Mouse (Mus musculus) megakaryocyte-erythroid progenitor cell, adult 5-6 weeks (primary cell): ENCODE results near the gene Ngfr. TPM values are rescaled to one million over a fixed set of nuclear protein-coding genes. Genes with fewer than 3 reads are reported as not detected.

Experiments
- ATAC-seq: replicated peaks from 2 replicates; pipeline ENCODE4 v1.8.0; 2016; ENCODE audit warnings: mild to moderate bottlenecking, inconsistent platforms; ENCODE audit not compliant: severe bottlenecking, poor library complexity, low FRiP score, low TSS enrichment
- total RNA-seq, 2 experiments: library from RNA; stranded (forward) in 1 of 2; stranded (reverse) in 1 of 2; fragments of 200-1000, 215-1000 nt in 1 of 2; fragments of >200 nt in 1 of 2; fragmentation: Nextera tagmentation in 1 of 2; gene quantifications; 2 replicates each; pipeline ENCODE4 v1.2.3; 2014 to 2017

Ngfr gene
- total RNA-seq, 2 experiments from 2014 or later, result not detected

DNA sequence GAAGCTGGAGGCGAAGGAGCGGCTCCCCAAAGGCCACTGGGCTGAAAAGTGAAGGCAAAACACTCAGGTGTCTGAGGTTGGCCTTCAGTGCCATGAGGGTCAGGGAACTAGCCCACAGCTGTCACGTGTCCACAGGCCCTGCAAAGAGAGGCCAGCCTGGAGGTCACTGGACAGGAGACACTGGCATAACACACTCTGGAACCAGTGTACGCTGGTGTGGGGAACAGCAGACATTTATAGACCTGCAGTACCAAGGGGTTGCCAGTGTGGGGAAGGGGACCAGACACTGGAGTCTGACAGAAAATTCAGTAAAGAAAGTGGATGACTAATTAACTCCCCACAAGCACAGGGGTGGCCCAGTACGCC lies 8.6 kb upstream of the Ngfr start:
- ATAC-seq, result no peak

DNA sequence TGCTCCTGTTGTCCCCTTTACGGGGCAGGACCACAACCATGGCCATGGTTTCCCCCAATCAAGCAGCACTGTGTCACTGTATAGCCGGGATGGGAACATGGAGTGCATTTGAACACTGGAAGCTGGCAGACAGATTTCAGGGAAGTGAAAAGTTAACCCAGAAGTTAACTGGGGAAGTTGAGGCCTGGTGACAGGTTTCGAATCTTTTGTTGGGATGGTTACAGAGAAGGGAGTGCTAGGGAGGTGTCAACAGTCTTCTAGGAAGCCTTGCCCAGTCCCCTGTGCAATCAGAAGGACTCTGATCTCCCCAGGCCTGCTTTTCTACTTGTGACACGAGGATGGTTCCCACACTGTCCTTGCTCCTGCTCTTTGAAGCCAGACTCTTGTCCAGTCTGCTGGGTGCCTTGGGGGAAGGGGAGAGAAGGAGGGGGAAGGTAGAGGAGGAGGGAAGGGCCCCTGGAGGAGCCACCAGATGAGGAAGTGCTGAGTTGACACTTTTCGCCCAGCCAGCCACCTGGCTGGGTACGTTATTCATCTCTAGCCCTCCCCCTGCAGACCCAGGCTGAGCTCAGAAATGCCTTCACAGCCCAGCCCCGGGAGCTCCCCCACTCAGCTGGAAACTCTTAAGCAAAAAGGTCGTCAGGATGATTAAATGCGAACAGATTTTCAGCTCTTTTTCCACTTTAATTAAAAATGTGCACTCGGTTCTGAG lies 8.1 kb upstream of the Ngfr start:
- no peak for ATAC-seq

DNA sequence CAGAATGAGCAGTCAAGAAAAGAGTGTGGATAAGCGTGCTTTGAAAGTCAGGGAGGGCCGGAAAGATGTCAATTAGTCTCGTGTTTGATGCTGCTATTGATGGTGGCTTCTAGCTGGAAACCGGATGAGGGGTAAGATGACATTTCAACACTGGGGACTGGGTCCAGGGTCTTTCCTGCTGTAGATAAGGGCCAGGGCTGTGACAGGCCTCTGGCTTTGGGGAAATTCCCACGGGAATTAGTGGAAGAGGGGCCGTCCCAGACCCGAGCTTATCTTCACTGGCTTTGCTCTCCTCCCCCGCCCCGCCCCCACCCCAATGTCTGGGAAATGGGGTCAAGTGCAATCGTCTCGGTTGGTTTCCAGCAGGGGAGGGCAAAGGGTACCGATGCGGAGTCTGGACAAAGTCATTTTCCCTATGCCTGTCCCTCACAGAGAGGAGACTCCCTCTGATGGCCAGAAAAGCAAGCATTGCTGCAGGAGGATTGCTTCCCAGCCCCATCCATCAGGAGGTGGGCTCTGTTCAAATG lies 7.2 kb upstream of the Ngfr start:
- ATAC-seq, result no peak

DNA sequence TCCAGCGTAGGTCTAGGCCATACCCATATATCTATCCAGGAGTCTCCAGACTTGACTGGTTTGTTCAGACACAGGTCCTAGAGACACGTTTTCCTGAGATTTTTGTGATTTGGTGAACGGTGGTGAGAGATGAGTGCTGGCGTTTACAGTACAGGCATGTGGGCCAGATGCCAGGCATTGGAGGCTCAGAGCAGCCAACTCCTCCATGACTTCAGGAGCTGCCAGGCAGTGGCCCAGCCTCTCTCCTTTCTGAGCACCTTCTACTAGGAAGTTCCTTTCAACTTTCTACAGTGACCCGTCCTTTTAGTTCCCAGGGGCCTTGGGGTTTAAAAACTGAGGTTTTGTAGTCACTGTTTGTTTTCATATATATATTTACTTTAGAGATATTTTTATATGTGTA lies 6.0 kb upstream of the Ngfr start:
- ATAC-seq, result no peak

DNA sequence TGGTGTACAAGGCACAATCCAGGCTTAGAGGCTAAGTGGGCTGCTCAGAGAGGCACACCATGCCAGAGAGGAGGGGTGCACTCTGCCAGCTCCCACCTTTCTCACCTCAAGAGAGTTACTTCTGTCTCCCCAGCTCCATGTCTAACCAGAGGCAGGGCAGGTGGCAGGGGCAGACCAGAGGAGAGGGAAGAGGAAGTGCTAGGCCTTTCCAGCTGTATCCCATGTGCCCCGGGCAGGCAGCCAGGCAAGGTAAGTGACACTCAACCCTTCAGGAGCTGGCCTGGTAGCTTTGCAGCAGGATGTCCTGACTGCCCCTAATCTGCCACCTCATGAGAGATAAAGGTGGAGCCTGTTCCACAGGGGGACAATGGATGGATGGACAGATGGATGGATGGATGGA lies 5.2 kb upstream of the Ngfr start:
- no peak for ATAC-seq

DNA sequence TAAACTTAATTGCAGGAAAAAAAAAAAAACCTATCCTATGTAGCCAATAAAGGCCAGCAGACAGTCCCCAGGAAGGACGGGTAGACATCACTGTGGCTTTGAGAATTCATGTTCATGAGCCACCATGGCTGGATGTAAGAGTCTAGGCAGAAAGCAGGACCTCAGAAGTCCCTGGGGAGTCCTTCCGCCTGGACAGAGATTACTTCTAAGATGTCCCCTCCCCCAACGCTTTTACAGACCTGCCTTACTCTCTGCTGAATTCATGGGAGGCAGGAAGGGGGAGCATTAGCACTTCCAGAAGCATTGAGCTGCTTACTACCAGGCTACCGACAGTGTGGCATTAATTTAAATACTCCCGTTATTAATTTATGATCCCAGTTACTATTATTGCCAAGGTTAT lies 1.7 kb upstream of the Ngfr start:
- no peak for ATAC-seq

DNA sequence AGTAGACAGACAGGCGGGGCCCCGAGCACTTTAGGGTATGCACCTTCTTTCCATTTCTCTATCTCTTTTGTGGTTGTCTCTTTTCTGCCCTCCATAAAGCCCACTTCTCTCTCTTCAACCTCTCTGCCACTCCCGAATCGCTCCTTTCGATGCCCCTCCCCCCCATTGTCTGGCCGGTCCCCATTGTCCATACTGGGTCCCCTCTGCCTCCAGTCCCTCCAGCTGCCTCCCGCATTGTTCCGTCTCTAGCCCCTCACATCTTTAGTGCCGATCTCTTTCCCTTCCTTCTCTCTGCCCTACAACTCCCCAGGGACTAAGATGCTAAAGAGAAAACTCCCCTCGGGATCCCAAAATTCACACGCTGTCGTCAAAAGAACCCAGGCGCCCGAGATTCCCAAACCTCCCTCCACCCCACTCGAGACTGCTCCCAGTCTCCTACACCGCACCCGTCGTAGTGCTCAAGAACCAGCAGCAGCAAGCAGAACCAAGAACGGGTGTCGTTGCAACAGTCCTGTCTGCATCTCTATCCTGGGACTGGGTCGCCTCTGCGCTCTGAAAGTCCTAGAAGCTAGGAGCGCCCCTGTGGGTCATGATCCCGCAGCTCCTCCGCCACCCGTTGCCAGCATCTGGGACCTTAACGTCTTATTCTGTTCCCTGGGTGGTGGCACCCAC lies 648 bp downstream of the Ngfr start:
- ATAC-seq, result no peak

DNA sequence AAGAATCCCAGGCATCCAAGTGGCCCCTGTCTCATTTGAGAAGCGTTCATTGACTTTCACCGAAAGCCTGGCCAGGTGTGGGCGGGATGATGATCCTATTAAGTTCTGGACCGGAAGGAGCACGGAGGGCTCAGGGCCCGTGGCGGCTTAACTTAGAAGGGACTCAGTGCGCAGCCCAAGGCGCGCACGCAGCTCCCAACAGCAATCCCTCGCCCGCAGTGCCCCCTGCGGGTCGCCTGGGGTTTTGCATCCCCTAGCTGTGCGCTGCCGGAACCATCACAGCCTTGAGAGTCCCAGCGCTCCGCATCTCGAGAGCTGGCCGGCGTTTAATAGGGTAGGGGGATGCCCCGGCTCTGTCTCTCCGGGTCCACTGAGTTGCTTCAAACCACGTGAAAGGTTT lies 1.4 kb downstream of the Ngfr start:
- ATAC-seq, result peak; percentile 70

DNA sequence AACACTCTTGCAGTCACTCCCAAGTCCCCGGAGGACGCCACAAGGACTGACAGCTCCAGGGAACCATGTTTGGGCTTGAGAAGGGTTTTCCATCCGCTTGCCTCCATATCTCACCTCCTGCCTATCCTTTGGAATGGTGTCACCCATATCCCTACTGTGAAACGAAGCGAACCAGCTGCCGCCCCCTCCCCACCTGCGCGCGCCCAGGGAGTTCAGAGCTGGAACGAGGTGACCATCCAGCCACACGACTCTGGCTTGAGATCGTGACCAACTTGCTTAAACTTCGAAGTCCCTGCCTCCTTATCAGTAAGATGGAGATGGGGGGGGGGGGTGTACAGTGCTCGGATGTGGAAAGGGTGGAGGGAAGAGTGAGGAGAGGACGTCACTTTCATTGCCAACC lies 1.9 kb downstream of the Ngfr start:
- ATAC-seq, result no peak

DNA sequence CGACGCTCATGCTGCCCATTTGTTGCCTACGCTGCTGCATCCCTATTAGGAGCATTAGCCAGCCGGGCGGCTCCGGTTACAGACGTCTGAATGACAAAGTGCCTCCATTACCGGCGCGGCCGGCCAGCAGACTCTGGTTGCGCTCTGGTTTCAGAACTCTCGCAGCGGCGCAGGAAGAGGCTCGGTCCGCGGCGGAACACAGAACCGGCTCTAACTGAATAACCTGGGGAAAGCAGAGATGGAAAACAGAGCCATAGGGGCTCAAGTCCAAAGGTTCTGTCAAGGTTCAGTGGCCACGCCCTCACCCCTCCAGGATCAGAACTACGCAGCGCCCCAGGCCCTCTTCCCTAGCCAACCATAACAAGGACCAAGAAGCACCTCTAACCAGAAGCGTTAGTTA lies 2.3 kb downstream of the Ngfr start:
- no peak for ATAC-seq

DNA sequence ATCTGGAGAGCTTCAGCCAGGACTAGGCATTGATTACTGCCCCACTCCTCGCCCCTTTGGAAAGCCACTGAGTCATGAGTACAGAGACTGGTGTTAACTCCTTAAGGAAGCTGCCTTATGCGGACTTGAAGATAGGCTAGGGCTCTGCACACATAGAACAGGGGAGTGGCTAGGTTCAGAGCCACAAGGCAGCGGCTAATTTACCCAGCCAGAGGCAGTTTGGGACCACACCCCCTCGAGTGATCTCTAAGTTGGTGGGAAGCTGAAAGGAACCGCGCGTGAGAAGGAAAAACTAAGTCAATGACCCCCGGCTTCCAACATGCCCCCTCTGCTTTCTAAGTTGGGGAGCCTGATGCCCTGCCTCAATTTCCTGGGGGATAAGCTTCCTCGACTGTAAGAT lies 2.9 kb downstream of the Ngfr start:
- ATAC-seq, result no peak

DNA sequence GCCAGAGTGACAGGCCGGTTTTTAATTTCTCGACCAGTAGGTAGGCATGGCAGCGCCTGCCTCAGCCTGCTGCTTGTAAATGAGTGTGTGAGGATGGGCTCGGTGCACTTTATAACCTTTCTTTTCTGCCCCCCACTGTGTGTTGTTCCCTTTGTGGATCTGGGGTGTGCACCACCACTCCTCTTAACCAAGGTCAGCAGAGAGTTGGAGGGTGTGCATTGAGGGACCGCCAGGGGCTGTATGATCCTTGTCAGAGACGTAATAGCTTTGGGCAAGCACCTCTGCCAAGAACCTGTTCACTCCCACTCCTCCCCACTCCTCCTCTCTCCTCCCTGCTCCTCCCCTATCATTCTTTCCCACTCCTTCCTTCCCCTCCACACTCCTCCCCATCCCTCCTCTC lies 4.1 kb downstream of the Ngfr start:
- ATAC-seq, result no peak

DNA sequence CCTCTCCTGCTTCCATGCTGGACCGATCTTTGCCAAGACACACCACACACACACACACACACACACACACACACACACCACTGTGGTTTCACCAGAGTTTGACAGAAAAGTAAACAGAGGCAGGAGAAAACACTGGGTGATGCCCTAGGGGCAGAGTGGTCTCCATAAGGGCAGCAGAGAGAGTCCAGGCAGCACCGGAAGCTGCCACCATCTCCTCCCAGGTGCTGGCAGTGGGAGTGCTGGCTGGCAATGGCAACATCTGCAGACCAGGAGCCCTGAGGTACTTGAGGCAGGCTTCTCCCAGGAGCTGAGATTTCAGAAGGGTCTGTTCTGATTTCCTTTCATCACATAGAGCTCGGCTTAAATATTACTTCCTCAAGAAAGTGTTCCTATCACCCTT lies 5.3 kb downstream of the Ngfr start:
- no peak for ATAC-seq

DNA sequence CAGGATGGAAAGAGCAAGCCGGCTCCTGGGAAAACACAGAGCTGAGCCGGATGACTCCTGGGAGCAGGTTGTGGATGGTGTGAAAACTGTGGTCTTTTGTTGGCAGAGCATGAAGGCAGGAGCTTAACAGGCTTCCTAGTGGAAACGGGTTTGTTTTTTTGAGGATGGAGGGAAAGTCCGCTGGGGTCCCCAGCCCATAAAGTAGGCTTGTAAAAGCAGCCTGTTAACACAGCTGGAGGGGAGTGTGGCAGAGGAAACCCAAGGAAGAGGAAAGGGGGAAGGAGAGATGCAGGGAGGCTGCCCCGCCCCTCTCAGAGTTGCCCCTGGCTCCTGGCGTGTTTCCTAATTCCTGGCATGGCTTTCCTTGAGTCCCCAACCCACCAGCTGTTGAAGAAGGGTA lies 8.1 kb downstream of the Ngfr start:
- ATAC-seq, result no peak

DNA sequence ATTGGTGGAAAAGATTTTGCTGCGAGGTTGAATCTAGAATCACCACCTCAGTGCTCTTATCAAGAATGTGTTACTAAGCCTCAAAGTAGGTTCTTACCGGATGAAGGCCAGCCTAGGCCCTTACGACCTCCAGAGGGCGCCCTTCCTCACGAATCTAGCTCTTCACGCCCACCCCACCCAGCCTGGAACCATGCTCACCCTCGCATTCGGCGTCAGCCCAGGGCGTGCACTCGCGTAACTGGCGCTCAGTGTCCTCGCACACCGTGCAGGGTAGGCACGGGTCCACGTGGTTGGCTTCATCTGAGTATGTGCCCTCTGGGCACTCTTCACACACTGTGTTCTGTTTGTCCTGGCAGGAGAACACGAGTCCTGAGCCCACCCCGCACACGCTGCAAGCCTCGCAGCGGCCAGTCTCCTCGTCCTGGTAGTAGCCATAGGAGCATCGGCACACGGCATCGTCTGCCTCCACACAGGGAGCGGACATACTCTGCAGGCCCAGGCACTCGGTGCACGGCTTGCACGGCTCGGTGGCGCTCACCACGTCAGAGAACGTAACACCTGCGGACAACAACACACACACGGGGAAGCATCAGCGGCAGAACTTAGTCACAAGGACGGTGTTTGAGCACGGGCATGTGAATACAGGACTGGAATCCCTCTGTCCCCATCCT lies 9.6 kb downstream of the Ngfr start:
- ATAC-seq, result peak; percentile 68

DNA sequence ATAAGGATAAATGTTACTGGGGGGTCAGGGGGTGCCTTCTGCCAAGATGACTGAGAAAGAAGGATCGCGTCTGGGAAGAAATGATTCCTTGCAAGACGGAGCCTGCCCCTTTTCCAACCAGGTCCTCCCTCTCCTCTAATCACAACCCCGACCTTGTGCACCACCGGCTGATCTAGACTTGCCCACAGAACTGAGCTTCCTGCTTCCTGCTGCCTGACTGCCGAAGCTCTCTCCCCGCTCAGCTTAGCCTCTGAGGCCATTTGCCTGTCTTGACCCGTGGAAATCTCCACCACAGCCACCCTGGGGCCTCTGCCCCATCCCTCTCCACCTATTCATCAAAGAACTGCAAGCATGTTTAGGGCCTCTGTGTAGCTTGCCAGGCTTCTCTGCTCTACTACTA lies 11.2 kb downstream of the Ngfr start:
- ATAC-seq, result no peak

DNA sequence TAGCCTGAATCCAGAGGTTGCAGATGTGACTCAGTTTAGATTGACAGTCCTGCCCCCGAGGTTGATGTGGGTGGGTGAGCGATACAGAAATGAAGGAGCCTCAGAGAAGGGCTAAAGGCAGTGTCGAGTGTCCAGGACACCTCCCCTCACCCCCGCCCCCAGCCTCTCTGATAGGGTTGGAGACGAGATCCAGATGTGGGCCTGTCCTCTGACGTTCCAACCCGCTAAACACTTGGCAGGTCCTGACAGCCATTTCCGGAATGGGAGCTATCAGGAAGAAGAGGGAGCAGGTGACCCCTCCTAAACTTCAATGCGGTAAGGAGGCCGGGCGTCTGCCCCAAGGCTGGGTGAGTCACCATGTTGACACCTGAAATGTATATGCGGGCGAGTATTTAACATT lies 11.7 kb downstream of the Ngfr start:
- ATAC-seq, result no peak

DNA sequence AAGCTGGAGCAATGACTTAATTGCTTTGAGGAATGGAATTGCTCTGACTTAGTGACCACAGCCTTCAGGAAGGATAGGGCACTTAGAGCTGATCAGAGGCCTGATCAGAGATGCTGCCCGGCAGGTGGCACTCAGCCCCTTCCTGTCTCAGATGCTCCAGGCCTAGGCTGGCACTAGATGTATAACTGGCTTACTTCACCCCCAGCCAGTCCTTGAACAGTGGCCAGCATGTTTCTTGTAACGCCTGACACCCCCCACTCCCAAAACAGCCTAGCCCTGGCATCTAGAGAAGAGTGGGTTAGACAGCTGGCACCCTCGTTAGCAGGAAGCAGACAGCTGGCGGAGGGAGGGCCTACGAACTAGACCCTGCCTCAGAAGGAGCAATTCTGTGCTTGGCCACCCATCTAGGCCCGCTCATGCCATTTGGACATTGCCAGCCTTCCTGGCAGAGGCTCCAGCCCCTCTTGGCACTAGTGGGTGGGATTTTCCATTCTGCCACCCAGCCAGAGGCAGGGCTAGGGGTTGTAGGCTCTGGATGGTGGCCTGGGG lies 12.7 kb downstream of the Ngfr start:
- no peak for ATAC-seq

DNA sequence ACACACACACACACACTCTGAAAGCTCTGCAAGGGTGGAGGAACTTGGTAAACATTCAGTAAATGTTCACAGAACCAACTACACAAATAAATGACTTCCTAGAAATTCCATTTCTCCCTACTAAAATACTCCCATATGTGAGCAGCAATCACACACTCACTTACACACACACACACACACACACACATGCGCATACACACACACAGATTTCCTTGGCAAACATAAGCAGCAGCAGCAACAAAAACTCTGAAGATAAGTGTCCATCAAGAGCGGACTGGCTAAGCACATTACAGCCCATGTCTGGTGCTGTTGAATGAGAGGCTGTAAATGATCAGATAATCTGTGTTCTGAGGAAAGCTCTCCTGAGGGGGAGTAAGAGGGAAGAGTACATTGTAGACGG lies 15.3 kb downstream of the Ngfr start:
- no peak for ATAC-seq

DNA sequence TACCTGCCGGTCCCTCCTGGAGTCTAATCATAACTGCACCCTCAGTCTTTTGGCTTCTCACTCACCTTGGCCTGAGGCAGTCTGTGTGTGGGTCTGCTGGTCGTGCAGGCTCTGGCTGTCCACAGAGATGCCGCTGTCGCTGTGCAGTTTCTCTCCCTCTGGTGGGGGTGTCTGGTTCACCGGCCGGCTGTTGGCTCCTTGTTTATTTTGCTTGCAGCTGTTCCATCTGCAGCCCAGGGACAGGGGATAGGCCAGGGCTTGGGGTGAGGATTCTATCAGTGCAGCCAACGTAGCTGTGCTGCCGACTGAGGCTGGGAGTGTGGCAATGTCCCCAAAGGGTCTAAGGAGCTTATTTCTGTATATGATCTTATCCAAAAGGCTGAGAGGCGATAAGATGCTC lies 15.8 kb downstream of the Ngfr start:
- no peak for ATAC-seq
